11 mouse cellular contexts compared by ENCODE assay signal in the genomic region with DNA sequence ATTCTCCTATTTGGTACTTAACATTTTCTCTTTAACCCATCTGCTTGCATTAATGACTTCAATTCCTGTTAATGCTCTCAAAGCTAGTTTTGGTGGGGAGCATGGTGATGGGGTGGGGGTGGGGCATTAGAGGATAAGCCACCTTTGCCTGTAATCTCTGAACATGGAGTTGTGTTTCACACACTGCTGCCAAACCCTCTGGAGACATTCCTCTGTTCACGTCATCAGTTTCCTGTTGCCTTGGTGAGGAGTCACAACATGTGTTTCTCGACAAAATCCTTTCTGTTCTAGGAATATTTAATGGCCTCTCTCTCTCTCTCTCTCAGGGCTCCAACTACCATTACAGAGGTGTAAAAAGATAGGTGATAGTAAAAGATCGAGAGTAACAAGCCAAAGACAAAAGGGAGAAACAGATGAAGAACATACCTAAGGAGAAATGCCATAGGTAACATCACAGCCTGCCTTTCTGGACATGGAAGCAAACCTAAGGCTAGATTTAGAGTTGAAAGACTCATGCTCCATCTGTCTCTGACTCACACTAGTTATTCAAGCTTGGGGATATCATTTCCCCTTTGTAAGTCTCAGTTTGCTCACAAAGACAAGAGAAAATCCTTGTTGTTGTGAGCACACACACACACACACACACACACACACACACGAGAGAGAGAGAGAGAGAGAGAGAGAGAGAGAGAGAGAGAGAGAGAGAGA.
DNase-seq lines count a peak whose midpoint lies in the region; ATAC-seq lines count a peak whose summit lies in the region.
"Had no signal": no experiment of that assay in that cellular context is flagged by ENCODE, and none has a peak within 500 bp of the region (broad histone marks: within the 10 kb centered on the region; RNA-seq: fewer than 3 reads in every experiment).

No protein-coding gene starts in this region.

- DNase-seq in heart, postnatal 10 days = peak; percentile 44 to 51
- no peak for DNase-seq in heart, adult 11 months
- DNase-seq in midbrain, embryonic 10.5 days (ENCODE audit: low spot score) = peak; percentile 20
- DNase-seq in embryonic facial prominence, embryonic 11.5 days (ENCODE audit: low spot score) = peak; percentile 60
- peak; percentile 6 for DNase-seq in skeletal muscle tissue, adult 2 months (ENCODE audit: low read depth, low spot score)
- DNase-seq in cerebellum, postnatal 25 days = no peak
- no peak for DNase-seq in cerebellum, adult 11-12 months
- DNase-seq: layer of hippocampus, adult 9-11 months; right cerebral cortex, postnatal 14 days had no signal

- H3K4me2 ChIP-seq in midbrain, embryonic 16.5 days (ENCODE audit: low read length) = no peak overlapping the region
- H3K4me2 ChIP-seq in embryonic facial prominence, embryonic 11.5 days (ENCODE audit: low read depth, low read length) = no peak overlapping the region
- H3K4me2 ChIP-seq: liver, embryonic 12.5 days had no signal

- H3K9me3 ChIP-seq in midbrain, embryonic 10.5 days (replicated peaks) = no peaks in the 10 kb centered on the region
- H3K9me3 ChIP-seq in midbrain, embryonic 16.5 days (replicated peaks; ENCODE audit: control insufficient read depth, low read length, poor library complexity, severe bottlenecking) = no peaks in the 10 kb centered on the region
- no peaks in the 10 kb centered on the region for H3K9me3 ChIP-seq in embryonic facial prominence, embryonic 11.5 days (replicated peaks; ENCODE audit: control insufficient read depth, low read length)
- H3K9me3 ChIP-seq: liver, embryonic 12.5 days had no signal

- peaks cover 58% of the 10 kb centered on the region for H3K27me3 ChIP-seq in midbrain, embryonic 10.5 days (ENCODE audit: low read depth, poor library complexity, severe bottlenecking)
- no peaks in the 10 kb centered on the region for H3K27me3 ChIP-seq in midbrain, embryonic 16.5 days (ENCODE audit: control insufficient read depth, insufficient read depth, low read depth, low read length)
- H3K27me3 ChIP-seq in embryonic facial prominence, embryonic 11.5 days (ENCODE audit: control insufficient read depth, insufficient read depth, low read length) = no peaks in the 10 kb centered on the region
- H3K27me3 ChIP-seq: liver, embryonic 12.5 days had no signal

- no peak overlapping the region for H3K9ac ChIP-seq in midbrain, embryonic 16.5 days (ENCODE audit: low read depth, low read length)
- H3K9ac ChIP-seq in embryonic facial prominence, embryonic 11.5 days (replicated peaks; ENCODE audit: low read length) = no peak overlapping the region
- H3K9ac ChIP-seq: liver, embryonic 12.5 days had no signal

- peaks cover 23% of the 10 kb centered on the region for H3K4me1 ChIP-seq in midbrain, embryonic 10.5 days
- H3K4me1 ChIP-seq in midbrain, embryonic 16.5 days (ENCODE audit: control insufficient read depth, insufficient read depth, low read length) = 0 out of 2 replicates have a peak, but pooled peaks cover 3% of the 10 kb centered on the region
- no peaks in the 10 kb centered on the region for H3K4me1 ChIP-seq in embryonic facial prominence, embryonic 11.5 days (ENCODE audit: control insufficient read depth, insufficient read depth, low read length)
- H3K4me1 ChIP-seq: liver, embryonic 12.5 days had no signal

- no peak overlapping the region for H3K27ac ChIP-seq in midbrain, embryonic 10.5 days (replicated peaks)
- no peak overlapping the region for H3K27ac ChIP-seq in midbrain, embryonic 16.5 days (ENCODE audit: low read length)
- H3K27ac ChIP-seq in embryonic facial prominence, embryonic 11.5 days (replicated peaks; ENCODE audit: low read depth, low read length) = no peak overlapping the region
- H3K27ac ChIP-seq: liver, embryonic 12.5 days had no signal

- intact Hi-C loops in heart, postnatal 10 days (cut with DNase I) = loop anchor here (5.0 kb wide), 1 partner anchor 649 kb away; no protein-coding TSS in a partner anchor

- ATAC-seq in midbrain, embryonic 16.5 days = no peak
- ATAC-seq in embryonic facial prominence, embryonic 11.5 days (replicated peaks; ENCODE audit: insufficient number of reproducible peaks, low FRiP score, low TSS enrichment, low read depth) = no peak
- ATAC-seq: liver, embryonic 12.5 days had no signal

- H3K4me3 ChIP-seq in midbrain, embryonic 10.5 days = no peak overlapping the region
- no peak overlapping the region for H3K4me3 ChIP-seq in midbrain, embryonic 16.5 days (ENCODE audit: low read depth, low read length)
- no peak overlapping the region for H3K4me3 ChIP-seq in embryonic facial prominence, embryonic 11.5 days (ENCODE audit: low read depth, low read length)
- H3K4me3 ChIP-seq: liver, embryonic 12.5 days had no signal

- WGBS in midbrain, embryonic 10.5 days = 41% methylated on average over 3 of the region's 4 CpGs
- WGBS in midbrain, embryonic 16.5 days = 43% methylated on average over 4 of the region's 4 CpGs
- 42% methylated on average over 4 of the region's 4 CpGs for WGBS in embryonic facial prominence, embryonic 11.5 days

- H3K36me3 ChIP-seq in midbrain, embryonic 10.5 days = no peaks in the 10 kb centered on the region
- no peaks in the 10 kb centered on the region for H3K36me3 ChIP-seq in midbrain, embryonic 16.5 days (ENCODE audit: control insufficient read depth, insufficient read depth, low read length)
- H3K36me3 ChIP-seq in embryonic facial prominence, embryonic 11.5 days (replicated peaks; ENCODE audit: control insufficient read depth, insufficient read depth, low read depth, low read length) = no peaks in the 10 kb centered on the region
- H3K36me3 ChIP-seq: liver, embryonic 12.5 days had no signal

Comparison
In these comparisons a context has a peak if more than half of its experiments do, and no peak if none do; other contexts are left out.
1. DNase-seq: peak in heart, postnatal 10 days (2 of 2), midbrain, embryonic 10.5 days (single experiment), embryonic facial prominence, embryonic 11.5 days (single experiment) and skeletal muscle tissue, adult 2 months (single experiment); none in heart, adult 11 months (single experiment), cerebellum, postnatal 25 days (0 of 2) and cerebellum, adult 11-12 months (single experiment).